Mouse (Mus musculus) hindbrain, embryonic 15.5 days (tissue): ENCODE data around the gene Gm19402. TPM values are rescaled to one million over a fixed set of nuclear protein-coding genes. Genes with fewer than 3 reads are reported as not detected.
A peak's percentile ranks its signal among the peaks of the same experiment; 100 is the strongest.

Source experiments
- ATAC-seq: fragments of 200-750 bp; cut with Nextera tagmentation; 2 replicates; pipeline ENCODE4 v1.8.0; 2017; ENCODE audit warnings: low read depth, moderate number of reproducible peaks, moderate TSS enrichment; ENCODE audit not compliant: low FRiP score
- H3K27ac ChIP-seq: fragments of 300-500 bp; sonication (generic); replicated peaks from 2 replicates; pipeline ENCODE4 v1.5.1; 2015; ENCODE audit warnings: mild to moderate bottlenecking, inconsistent platforms
- H3K27me3 ChIP-seq: fragments of 300-500 bp; sonication (generic); 2 replicates; pipeline ENCODE4 v1.6.1; 2015; ENCODE audit warnings: control low read depth, inconsistent platforms
- H3K36me3 ChIP-seq: fragments of 300-500 bp; sonication (generic); 2 replicates; pipeline ENCODE4 v1.6.1; 2015; ENCODE audit warnings: control low read depth, inconsistent platforms
- H3K4me1 ChIP-seq: fragments of 300-500 bp; sonication (generic); replicated peaks from 2 replicates; pipeline ENCODE4 v1.6.1; 2015; ENCODE audit warnings: control low read depth, inconsistent platforms
- H3K4me2 ChIP-seq: fragments of 300-500 bp; sonication (generic); 2 replicates; pipeline ENCODE4 v1.6.1; 2015; ENCODE audit warnings: moderate library complexity, mild to moderate bottlenecking, inconsistent platforms
- H3K4me3 ChIP-seq: fragments of 300-500 bp; sonication (generic); 2 replicates; pipeline ENCODE4 v1.5.1; 2015; ENCODE audit warnings: mild to moderate bottlenecking, inconsistent platforms
- H3K9ac ChIP-seq: fragments of 300-500 bp; sonication (generic); 2 replicates; pipeline ENCODE4 v1.6.1; 2015; ENCODE audit warnings: inconsistent platforms
- H3K9me3 ChIP-seq: fragments of 300-500 bp; sonication (generic); 2 replicates; pipeline ENCODE4 v1.6.1; 2016; ENCODE audit warnings: control low read depth, inconsistent platforms
- WGBS: fragments of 180-500 bp; shearing (Covaris S2); methylation state at CpG from one replicate; pipeline ENCODE4 v1.1.7; 2015; 5-methylcytosine and 5-hydroxymethylcytosine counted together
- microRNA counts: library from miRNA; unstranded; fragments of <30 nt; microRNA quantifications from one replicate; lab custom pipeline; 2016
- microRNA-seq: library from miRNA; unstranded; fragments of <30 nt; microRNA quantifications from one replicate; pipeline ENCODE4, GENCODE M21; 2016
- polyA plus RNA-seq: library from polyadenylated mRNA; unstranded; fragments of >200 nt; fragmentation: Nextera tagmentation; extraction: Ambion mirVana; gene quantifications from 2 replicates; pipeline ENCODE4 v1.2.1, GENCODE M21; 2015

The Gm19402 gene
- polyA plus RNA-seq, 1 experiment from 2014 or later = not detected

DNA sequence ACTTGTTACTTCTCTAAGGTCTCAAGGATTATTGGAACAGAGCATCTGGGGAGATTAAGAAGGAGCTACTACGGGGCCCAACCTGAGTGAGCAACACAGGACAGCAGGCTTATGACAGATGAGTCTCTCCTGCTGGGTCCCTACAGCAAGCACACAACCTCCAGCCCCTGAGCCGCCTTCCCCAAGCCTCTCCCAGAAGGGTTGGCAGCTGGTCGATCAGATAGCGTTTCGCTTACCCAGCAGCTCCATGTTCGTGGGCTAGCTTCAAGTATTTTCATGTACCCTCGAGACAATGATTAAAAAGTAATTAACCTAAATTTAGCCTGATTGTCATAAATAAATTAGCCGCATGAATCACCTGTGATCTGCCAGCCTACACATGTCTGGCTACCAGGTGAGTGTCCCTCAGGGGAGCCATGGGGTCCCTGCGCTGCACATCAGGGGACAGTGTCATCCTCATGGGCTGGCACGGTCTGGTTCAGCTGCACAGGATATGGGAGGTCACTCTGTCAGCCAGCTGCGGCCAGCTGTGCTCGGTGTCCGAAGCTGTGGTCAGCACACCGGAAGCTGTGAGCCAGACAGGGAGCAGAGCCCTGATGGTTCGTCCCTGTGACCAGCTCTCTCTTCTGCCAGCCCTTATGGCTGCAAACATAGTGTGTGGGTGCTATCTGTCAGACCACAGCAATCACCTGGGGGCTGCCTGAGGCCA is 32.1 kb downstream of the Gm19402 start:
- H3K9ac ChIP-seq = no peak overlapping the region
- no peaks in the 10 kb centered on the region for H3K36me3 ChIP-seq
- ATAC-seq = no peak
- no peaks in the 10 kb centered on the region for H3K9me3 ChIP-seq
- WGBS = 61% methylated on average over 15 of the region's 15 CpGs
- H3K4me2 ChIP-seq = no peak overlapping the region
- H3K4me3 ChIP-seq = no peak overlapping the region
- no peaks in the 10 kb centered on the region for H3K27me3 ChIP-seq
- no peak overlapping the region for H3K27ac ChIP-seq
- H3K4me1 ChIP-seq = 0 out of 2 replicates have a peak, but pooled peaks cover 2% of the 10 kb centered on the region

DNA sequence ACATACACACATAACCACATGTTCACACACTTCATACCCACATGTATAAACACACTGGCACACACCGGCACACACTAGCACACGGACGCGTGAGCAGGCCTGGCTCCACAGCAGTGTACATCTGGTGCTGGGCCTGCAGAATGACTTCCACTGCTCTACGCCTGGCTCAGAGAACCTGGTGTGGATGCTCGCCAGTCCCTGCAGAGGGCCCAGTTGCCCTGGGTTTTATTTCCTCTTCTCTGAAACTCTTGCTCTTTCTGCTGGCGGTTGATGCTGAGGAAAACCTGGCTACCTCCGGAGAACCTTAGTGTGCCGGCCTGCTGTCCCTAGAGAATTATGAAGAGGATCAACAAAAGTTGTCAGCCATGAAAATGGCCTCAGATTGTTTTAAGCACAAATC is 38.5 kb downstream of the Gm19402 start:
- no peak overlapping the region for H3K27ac ChIP-seq
- no peak for ATAC-seq
- no peaks in the 10 kb centered on the region for H3K27me3 ChIP-seq
- no peaks in the 10 kb centered on the region for H3K4me1 ChIP-seq
- H3K4me3 ChIP-seq = no peak overlapping the region
- no peaks in the 10 kb centered on the region for H3K9me3 ChIP-seq
- no peaks in the 10 kb centered on the region for H3K36me3 ChIP-seq
- WGBS = 79% methylated on average over 9 of the region's 9 CpGs
- no peak overlapping the region for H3K9ac ChIP-seq
- H3K4me2 ChIP-seq = no peak overlapping the region

DNA sequence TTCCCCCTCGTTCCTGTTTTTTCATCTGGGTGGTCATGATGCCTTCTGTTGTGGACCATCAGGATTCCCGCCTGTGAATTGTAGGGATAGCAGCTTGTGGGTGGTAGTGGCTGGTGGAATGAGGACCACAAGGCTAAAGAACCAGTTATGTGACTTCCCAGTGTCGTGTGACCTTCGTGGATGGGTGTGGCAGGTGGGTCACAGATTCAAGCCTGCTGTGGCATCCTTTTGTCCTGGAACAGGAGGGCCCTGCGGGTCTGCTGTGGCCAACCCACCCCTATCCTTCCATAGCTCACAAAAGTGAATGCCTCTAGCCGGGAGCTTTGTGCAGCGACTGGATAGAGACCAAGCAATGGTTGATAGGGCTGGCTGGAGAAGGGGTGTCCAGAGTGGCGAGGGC is 42.7 kb downstream of the Gm19402 start:
- Histone ChIP-seq H3K36me3 (peaks cover 30% of the 10 kb centered on the region), H3K9ac (no peak overlapping the region), H3K4me1 (no peaks in the 10 kb centered on the region), H3K27me3 (no peaks in the 10 kb centered on the region), H3K9me3 (no peaks in the 10 kb centered on the region), H3K4me3 (no peak overlapping the region), H3K4me2 (no peak overlapping the region), H3K27ac (no peak overlapping the region)
- WGBS = 85% methylated on average over 8 of the region's 8 CpGs
- no peak for ATAC-seq

DNA sequence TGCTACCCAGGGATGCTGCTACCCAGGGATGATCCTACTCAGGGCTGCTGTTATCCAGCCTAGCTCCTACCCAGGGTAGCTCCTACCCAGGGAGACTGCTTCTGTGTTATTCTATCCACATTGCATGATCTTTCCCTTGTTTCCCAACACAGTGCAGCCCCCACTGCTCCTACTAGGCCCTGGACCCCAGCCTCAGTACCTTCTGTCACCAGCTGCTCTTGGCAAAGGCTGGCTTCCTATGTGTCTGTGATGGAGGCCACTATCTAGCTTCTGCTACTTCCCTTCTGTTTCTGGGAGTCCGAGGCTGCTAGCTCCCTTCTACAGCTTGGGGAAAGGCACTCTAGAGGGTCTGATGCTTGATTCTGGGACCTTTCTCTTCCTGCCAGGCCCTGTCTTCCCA is 43.1 kb downstream of the Gm19402 start:
- Histone ChIP-seq H3K4me1 (no peaks in the 10 kb centered on the region), H3K4me3 (no peak overlapping the region), H3K9ac (no peak overlapping the region), H3K36me3 (peaks cover 30% of the 10 kb centered on the region), H3K27ac (no peak overlapping the region), H3K9me3 (no peaks in the 10 kb centered on the region), H3K27me3 (no peaks in the 10 kb centered on the region), H3K4me2 (no peak overlapping the region)
- 75% methylated on average over 1 of the region's 1 CpGs for WGBS
- ATAC-seq = no peak

DNA sequence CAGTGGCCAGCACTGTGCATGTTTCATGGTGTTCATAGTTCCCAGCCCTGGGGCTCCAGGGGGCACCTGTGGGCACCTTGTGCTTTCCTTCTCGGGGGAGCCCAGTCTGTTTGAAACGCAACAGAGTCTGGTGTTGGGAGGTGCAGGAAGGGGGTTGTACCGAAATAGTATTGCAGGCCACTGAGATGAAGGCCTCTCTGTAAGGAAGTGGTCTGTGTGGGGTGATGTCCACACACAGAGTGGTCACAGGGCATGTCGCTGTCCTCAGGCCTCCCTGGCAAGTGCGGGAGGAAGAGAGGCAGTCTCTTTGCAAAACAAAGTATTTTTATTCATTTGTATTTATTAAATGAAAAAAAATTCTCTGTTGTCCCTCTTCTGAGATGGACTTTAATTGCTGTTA is 45.0 kb downstream of the Gm19402 start:
- H3K4me1 ChIP-seq = no peaks in the 10 kb centered on the region
- 93% methylated on average over 5 of the region's 5 CpGs for WGBS
- peaks cover 39% of the 10 kb centered on the region for H3K36me3 ChIP-seq
- H3K9ac ChIP-seq = no peak overlapping the region
- H3K4me3 ChIP-seq = no peak overlapping the region
- H3K27me3 ChIP-seq = no peaks in the 10 kb centered on the region
- no peak for ATAC-seq
- no peak overlapping the region for H3K4me2 ChIP-seq
- H3K9me3 ChIP-seq = no peaks in the 10 kb centered on the region
- H3K27ac ChIP-seq = no peak overlapping the region

DNA sequence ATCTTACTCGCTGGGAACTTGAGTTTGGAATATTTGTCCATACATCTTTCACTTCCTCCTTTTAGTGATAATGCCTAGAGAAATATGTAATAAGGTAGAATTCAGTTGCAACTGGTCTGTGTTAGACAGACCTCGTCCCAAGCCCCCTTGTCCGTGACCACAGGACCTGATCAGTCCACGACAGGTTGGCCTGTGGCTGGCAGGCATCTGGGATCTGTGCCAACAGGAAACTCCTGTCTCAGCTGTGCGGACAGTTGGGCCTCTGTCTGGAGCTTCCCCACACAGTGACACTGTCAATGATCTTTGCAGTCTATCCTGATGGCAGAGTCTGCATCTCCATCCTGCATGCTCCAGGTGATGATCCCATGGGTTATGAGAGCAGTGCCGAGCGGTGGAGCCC is 47.4 kb downstream of the Gm19402 start:
- no peaks in the 10 kb centered on the region for H3K9me3 ChIP-seq
- no peak overlapping the region for H3K27ac ChIP-seq
- H3K36me3 ChIP-seq = peaks cover 39% of the 10 kb centered on the region
- H3K9ac ChIP-seq = no peak overlapping the region
- H3K4me3 ChIP-seq = no peak overlapping the region
- peaks cover 5% of the 10 kb centered on the region; the same call in 1 of the 2 replicates for H3K4me1 ChIP-seq
- no peak overlapping the region for H3K4me2 ChIP-seq
- H3K27me3 ChIP-seq = no peaks in the 10 kb centered on the region
- 78% methylated on average over 7 of the region's 7 CpGs for WGBS
- no peak for ATAC-seq

MicroRNAs encoded within 50 kb of the gene (microRNA counts, 519-probe panel; counts per million panel counts)
- not detected for microRNA mmu-miR-1930 (lab: Ali Mortazavi, UCI)

Small RNA genes within 50 kb of the gene (microRNA-seq; reads per million reads assigned to microRNA genes)
- gene Mir1930 = 14.0 reads per million, percentile 30 among the genes with 10 or more reads in this experiment

Other genes starting within 250 kb of the Gm19402 start
- 45.1 and 48.4 TPM in 2 replicates for gene Fam207a, start 175.0 kb downstream of the Gm19402 start, polyA plus RNA-seq
- 1.1 and 1.5 TPM in 2 replicates for gene Itgb2, start 160.5 kb downstream of the Gm19402 start, polyA plus RNA-seq
- 75.2 and 81.7 TPM in 2 replicates for gene Pttg1ip, start 109.0 kb downstream of the Gm19402 start, polyA plus RNA-seq
- gene Sumo3, start 84.7 kb downstream of the Gm19402 start, polyA plus RNA-seq = 282 and 283 TPM in 2 replicates
- 2.9 TPM in 1 of 2 replicates, not detected in the other for gene Gm49325, start 84.6 kb downstream of the Gm19402 start, polyA plus RNA-seq
- 83.8 and 90.0 TPM in 2 replicates for gene Ube2g2, start 68.5 kb downstream of the Gm19402 start, polyA plus RNA-seq
- gene Tspear, start 4.2 kb downstream of the Gm19402 start, polyA plus RNA-seq = 0.99 and 1.3 TPM in 2 replicates
- gene Gm9508, start 6.5 kb upstream of the Gm19402 start, polyA plus RNA-seq = not detected in 2 replicates
- gene Gm10272, start 15.9 kb upstream of the Gm19402 start, polyA plus RNA-seq = not detected in 2 replicates
- gene Gm10024, start 20.7 kb upstream of the Gm19402 start, polyA plus RNA-seq = not detected in 2 replicates
- gene Gm10142, start 25.1 kb upstream of the Gm19402 start, polyA plus RNA-seq = not detected in 2 replicates
- gene Krtap12-1, start 29.8 kb upstream of the Gm19402 start, polyA plus RNA-seq = not detected in 2 replicates
- not detected in 2 replicates for gene Gm10100, start 35.7 kb upstream of the Gm19402 start, polyA plus RNA-seq
- not detected in 2 replicates for gene Gm18596, start 51.9 kb upstream of the Gm19402 start, polyA plus RNA-seq
- gene Gm9736, start 60.6 kb upstream of the Gm19402 start, polyA plus RNA-seq = not detected in 2 replicates
- gene Gm3233, start 68.9 kb upstream of the Gm19402 start, polyA plus RNA-seq = not detected in 2 replicates
- not detected in 2 replicates for gene Gm3238, start 80.6 kb upstream of the Gm19402 start, polyA plus RNA-seq
- gene Gm7138, start 86.2 kb upstream of the Gm19402 start, polyA plus RNA-seq = not detected in 2 replicates
- not detected in 2 replicates for gene Gm3250, start 91.8 kb upstream of the Gm19402 start, polyA plus RNA-seq
- not detected in 2 replicates for gene Gm7137, start 97.4 kb upstream of the Gm19402 start, polyA plus RNA-seq
- gene Gm9639, start 104.3 kb upstream of the Gm19402 start, polyA plus RNA-seq = not detected in 2 replicates
- not detected in 2 replicates for gene Gm19668, start 108.4 kb upstream of the Gm19402 start, polyA plus RNA-seq
- gene Gm9507, start 121.1 kb upstream of the Gm19402 start, polyA plus RNA-seq = not detected in 2 replicates
- gene Gm2696, start 123.9 kb upstream of the Gm19402 start, polyA plus RNA-seq = not detected in 2 replicates
- not detected in 2 replicates for gene Krtap10-4, start 136.3 kb upstream of the Gm19402 start, polyA plus RNA-seq
- not detected in 2 replicates for gene Krtap10-10, start 145.2 kb upstream of the Gm19402 start, polyA plus RNA-seq
- not detected in 2 replicates for gene Gm36176, start 156.0 kb upstream of the Gm19402 start, polyA plus RNA-seq
- not detected in 2 replicates for gene Gm10318, start 162.1 kb upstream of the Gm19402 start, polyA plus RNA-seq
- gene Gm3285, start 171.2 kb upstream of the Gm19402 start, polyA plus RNA-seq = not detected in 2 replicates
- gene Lrrc3, start 211.8 kb upstream of the Gm19402 start, polyA plus RNA-seq = 21.4 and 23.9 TPM in 2 replicates